Mouse (Mus musculus): ENCODE measurements around the gene Kpnb1.
"Not testable (repeated sequence)": the region's sequence is repeated elsewhere in the genome, so short reads cannot be mapped to it uniquely, and the experiment has no call there.

Gene Kpnb1

DNA sequence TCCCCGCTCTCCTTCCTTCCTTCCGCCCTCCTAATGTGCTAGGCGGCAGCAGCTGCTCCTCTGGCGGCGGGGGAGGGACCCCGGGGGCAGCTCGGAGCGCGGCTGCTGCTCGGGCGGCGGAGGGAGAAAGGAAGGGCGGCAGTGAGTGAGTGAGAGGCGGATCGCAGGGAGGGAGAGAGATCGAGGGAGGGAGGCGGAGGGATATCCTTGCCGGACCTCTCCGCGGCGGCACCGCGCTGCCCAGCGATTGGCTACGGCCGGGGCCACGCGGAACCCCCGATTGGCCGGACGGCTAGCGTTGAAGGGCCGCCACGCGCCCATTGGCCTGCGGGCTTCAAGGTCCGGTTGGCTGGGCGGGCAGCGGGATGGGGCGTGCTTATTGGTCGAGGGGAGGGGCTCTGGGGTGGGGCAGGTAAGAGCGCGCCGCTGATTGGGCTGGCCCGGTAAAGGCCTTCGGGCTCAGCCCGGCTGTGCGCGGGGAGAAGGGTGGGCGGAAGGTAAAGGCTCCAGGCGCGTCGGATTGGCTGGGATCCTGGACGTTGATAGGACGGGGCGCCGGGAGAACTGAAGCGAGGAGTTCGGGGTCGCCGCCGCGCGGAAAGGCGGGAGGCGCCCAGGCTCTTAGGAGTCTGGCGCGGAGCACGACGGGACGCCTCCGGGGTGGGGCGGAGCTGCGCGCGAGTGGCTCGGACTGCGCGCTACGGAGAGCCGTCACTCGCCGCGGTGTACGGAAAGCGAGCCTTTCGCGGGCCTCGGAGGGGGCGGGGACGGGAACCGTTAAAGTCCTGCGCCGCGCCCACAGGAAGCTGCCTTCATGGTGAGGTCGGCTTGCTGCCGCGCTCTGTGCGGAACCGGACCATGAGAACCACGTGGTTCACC is at the start of gene Kpnb1:
TSS of gene Kpnb1 (minus strand) at position 118 of the 879 bp plus-strand sequence.
- DNase-seq (ENCODE audit: low read depth, low spot score): peak; percentile 99

DNA sequence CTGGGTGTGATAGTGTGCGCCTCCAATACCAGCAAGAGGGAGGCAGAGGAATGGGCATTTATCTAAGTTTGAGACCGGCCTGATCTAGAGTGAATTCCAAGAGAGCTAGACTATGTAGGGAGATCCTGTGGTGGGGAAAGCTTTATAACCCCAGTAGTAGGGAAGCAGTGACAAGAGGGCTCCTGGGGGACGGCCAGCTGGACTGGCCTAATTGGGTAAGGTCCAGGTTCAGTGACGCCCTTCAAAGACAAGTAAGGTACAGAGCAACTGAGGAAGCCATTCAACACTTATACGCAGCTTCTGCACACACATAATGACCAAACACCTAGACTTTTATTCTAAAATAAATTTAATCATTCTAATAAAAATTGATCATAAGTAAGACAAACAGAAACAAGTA is 44.8 kb upstream of the Kpnb1 start:
- no peak for DNase-seq (ENCODE audit: low read depth, low spot score)

DNA sequence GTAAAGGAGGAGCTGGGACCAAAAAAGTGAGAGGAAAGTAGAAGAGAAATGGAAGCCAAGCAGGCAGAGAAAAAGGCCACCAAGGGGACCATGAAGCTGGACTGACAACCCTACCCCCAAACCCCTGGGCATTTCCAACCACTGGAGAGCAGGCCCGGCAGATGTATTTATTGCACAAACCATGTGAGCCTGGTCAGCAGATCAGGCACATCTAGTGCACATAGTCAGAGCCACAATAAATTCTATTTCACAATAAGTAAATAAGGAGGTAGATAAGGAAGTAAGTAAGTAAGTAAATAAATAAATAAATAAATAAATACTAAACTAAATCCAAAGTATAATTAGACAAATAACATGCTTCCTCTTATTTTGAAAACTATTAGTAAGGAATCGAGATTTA is 41.7 kb upstream of the Kpnb1 start:
- DNase-seq (ENCODE audit: low read depth, low spot score): no peak

DNA sequence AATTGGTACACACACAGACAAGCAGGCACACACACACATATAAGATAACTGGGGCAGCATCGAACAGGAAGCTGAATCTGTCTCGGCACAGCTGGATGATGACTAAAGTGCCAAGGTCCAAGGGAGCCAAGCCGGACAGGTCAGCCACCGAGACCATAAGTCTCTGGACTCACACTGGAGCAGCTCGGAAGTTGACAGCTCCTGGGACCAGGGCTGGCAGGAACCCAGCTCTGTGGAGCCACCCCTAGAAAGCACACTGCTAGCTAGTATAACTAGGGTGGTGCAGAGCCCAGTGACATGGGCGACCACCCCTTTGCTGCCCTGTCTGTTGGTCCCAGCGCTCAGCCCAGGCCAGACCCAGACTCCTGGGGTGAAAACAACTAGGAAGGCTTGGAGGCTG is 41.3 kb upstream of the Kpnb1 start:
- DNase-seq (ENCODE audit: low read depth, low spot score): no peak

DNA sequence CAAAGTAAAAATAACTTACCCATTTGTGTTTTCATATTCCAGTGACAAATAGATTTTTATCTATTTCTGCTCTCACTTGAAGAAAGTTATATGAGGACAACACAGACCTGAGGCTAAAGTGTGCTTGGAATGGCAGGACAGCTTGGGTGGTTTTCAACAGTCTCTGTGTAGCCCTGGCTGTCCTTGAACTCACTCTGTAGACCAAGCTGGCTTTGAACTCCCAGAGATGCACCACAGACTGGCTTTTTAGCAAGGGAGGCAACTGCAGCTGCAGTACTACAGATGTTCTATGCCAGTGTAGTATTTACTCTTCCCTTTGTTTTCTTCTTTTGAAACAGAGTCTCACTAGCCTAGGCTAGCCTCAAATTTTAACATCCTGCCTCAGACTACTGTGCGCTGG is 38.5 kb upstream of the Kpnb1 start:
- DNase-seq (ENCODE audit: low read depth, low spot score): no peak

DNA sequence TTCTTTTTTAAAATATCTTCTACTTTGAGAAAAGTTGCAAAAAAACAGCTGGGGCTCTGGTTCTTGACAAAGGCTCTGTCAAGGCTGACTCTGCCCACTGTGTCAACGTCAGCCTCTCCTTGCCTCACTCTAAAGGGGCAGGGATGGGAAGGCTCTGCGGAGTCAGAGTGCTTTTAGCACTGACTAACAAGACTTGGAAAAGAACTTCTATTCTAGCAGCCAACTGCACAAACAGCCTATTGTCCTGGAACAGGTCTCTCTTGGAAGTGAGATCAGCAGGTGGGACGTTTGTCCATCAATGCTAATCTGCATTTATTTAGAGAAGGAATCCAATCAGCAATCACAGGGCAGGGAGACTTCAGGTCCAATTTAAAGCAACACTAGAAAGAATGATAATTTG is 35.8 kb upstream of the Kpnb1 start:
- DNase-seq (ENCODE audit: low read depth, low spot score): no peak

DNA sequence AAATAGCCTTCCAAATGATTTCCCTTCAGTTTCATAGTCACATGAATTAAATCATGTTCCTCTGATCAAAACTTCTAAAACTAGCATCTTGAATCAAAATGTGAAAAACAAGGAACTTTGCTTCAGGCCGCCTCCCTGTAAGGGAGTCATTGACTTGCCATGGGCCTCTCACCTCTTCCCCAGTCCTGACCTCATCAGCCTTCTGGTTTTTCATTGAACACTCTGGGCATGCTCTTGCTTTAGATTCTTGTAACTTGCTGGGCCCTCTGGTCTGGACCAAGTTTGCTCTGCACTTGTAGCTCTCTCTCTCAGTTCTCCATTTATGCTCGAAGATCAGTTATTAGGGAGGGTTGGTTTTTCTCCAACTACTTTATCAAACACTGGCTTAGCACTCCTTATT is 33.9 kb upstream of the Kpnb1 start:
- no peak for DNase-seq (ENCODE audit: low read depth, low spot score)

DNA sequence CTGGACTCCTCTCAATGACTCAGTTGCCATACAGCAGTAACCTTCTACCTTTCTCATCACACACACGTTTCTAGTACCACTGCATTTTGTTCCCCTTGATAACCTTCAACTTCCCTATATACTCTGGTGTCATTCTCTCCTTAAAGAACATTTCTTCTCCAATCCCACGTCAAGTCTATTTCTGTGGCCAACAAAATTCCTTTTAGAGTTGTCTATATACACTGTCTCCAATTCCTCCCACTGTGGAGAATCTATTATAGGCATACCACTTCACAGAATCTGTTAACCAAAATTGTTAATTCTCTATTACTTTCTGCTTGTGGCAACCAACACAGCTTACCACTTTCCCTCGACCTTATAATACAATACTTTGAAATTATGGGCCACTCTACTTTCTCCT is 32.5 kb upstream of the Kpnb1 start:
- peak; percentile 59 for DNase-seq (ENCODE audit: low read depth, low spot score)

DNA sequence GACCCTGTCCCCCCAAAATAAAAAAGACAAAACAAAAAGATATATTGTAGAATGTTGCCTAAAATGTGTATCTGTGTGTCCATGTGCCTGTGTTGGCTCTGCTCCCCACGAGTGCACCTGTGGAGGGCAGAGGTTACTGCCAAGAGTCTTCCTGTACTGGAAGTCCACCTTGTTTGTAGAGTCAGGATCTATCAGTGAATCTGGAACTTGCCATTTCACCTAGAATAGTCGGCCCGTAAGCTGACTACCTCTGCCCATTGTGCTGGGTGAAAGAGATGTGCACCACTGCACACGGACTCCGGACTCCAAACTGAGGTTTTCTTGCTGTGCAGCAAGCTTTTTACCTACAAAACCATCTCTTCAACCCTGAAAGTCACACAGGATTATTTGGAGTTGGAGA is 26.7 kb upstream of the Kpnb1 start:
- DNase-seq (ENCODE audit: low read depth, low spot score): no peak

DNA sequence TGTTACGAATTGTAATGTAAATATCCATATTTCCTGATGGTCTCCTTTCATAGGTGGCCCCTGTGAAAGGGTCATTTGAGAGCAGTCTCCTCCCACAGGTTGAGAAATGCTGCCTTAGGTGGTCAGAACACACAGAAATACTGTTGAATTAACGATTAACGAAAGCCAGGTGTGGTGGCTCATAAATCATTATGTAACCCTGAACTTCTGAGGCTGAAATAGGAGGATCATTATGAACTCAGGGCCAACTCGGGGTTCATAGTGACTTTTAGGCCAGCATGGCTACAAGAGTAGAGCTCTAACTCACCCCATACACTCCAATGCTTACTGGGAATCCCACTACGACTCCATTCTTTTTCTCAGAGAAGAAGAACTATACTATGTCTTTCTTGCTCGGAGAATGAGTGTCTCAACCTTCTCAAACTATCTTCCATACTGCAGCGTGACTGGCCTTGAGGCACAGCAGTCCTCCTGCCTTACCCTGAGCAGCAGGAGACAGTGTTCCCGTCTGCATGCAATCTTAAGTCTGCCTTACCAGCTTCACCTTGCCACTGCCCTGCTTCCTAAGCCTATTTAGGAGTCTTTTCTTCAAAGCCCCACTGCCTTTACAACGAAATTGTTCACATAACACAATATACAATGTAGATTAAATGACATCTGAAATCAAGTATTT is 23.2 kb upstream of the Kpnb1 start:
- no peak for DNase-seq (ENCODE audit: low read depth, low spot score)

DNA sequence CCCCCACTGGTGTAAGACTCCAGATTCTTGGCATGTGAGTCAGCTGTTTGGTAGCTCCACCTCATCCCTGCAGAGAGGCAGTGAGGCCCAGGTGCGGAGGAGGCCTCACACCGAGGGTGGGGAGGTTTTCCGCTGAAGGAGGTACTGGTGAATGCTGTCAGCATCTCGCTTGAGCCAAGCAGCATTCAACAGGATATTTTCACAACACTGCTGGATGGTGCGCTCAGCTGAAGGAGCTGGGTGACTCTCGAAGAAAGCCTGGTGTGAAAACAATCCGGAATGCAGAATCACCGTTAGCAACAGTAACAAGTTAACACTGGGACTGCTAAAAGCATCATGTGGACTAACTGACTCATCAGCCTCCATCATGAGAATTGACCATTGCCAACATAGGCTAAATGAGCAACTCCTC is 19.3 kb upstream of the Kpnb1 start:
- peak; percentile 67 for DNase-seq (ENCODE audit: low read depth, low spot score)

DNA sequence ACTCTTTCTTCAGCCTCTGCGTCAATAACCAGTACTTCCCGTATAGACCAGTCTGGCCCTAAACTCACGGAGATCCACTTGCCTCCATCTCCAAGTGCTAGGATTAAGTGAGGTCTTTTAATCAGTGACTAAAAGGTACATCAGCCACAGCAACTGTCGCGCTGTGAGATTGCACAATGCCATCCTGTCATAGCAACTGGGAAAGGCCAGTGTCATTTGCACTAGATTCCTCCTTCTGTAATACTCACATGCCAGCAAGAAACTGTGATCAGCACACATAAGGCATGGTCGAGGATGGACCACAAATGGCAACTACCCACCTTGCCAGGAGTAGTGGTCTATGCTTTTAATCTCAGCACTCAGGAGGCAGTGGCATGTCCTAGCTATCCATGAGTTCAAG is 11.8 kb upstream of the Kpnb1 start:
- no peak for DNase-seq (ENCODE audit: low read depth, low spot score)

DNA sequence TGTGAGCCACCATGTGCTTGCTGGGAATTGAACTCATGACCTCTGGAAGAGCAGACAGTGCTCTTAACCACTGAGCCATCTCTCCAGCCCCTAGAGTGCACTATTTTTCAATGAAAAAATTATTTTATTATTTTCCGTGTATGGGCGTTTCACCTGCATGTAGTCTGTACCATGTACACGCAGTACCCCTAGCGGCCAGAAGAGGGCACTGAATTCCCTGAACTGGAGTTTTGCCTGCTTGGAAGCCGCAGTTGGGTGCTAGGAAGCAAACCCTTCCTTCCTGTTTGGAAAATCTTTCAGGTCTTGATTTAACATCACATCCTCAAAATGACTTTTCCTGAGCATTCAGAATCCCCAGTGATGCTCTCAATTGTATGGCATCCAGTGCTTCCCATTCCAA is 10.9 kb upstream of the Kpnb1 start:
- no peak for DNase-seq (ENCODE audit: low read depth, low spot score)

DNA sequence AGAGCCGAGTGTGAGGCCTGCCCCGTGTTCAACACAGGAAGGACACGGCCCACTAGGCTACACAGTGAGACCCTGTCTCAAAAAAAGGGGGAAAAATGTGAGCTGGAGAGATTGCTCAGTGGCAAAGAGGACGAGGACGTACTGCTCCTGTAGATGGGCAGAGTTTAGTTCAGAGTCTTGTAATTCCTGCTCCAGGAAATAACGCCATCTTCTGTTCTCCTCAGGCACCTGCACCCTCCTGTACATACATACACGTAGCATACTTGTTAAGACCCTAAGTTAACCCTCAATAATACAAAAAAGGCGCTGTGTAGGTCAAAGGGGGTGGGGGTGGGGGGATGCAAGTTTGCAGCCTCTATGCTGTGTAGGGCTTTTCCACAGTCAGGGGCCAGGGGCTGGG is 9.3 kb upstream of the Kpnb1 start:
- DNase-seq (ENCODE audit: low read depth, low spot score): no peak

DNA sequence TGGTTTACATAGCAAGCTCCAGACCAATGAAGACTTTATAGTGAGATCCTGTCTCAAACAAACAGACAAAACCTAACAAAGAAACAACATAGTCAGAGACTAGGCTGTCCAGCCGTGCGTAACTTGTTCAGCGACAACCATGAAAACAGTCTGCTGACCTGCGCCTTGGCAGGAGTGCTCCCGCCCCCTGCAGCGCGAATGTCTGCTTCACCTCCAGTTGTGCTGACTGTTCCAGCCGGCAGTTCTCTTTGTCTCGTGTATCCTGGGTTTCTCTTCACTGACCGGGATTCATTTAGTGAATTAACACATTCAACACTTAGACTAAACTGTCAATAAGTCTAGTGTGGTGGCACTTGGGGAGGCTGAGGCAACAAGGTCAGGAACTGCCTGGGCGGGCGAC is 8.9 kb upstream of the Kpnb1 start:
- no peak for DNase-seq (ENCODE audit: low read depth, low spot score)

DNA sequence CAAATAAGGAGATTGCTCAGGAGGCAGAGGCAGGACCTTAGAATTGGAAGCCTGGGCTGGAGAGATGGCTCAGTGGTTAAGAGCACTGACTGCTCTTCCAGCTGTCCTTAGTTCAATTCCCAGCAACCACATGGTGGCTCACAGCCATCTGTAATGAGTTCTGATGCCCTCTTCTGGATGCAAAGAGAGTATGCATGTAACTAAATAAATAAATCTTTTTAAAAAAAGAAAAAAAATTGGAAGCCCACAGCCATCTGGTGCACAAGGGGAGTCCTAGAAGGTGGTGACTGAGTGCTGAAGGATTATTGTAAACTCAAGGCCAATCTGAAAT is 4.9 kb upstream of the Kpnb1 start:
- DNase-seq (ENCODE audit: low read depth, low spot score): no peak

DNA sequence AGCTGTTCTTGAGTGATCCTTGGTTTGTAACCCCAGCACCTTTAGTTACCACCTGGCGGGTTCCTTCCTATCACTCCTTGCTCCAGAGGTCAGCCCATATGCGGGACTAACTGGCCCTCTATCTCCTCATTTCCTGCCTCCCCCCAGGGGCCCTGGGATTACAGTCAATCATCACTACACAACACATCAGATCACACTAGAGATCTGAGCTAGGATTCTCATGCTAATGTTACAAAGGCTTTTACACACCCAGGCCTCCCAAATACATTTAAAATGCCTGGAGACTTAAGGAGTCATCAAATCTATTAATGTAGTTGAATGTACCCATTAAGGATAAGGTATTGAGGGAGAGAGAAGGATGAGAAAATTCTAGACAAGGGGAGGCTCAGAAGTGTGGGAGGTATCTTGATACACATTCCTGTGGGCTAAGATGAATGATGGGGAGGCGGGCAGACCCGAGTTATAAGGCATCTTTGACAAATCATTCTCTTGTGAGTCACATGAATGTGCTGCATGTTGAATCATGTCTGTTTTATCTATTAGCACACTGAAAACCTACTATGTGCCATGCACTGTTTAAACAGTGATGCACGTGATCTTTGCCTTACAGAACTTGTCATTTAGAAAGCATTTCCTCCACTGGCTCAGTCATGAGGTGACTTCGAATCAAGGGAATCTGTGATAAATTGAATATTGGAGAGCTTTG is 4.4 kb upstream of the Kpnb1 start:
- no peak for DNase-seq (ENCODE audit: low read depth, low spot score)

DNA sequence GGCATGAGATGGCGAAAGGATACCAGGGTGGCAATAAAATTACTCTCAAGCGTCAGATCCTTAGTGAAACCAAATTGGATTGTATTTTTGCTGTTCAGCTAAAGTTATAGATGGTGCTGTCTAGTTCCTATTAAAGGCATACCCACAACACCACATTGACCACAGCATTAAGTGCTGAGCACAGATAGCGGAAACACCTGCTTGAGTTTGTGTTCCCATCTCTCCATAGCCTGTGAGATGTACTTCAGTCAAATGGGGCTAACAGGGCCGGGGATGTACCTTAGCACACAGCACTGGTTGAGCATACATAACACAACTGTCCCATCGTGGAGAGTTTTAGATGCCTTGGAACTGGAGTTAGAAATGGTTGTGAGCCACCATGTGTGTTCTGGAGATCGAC is 3.3 kb upstream of the Kpnb1 start:
- DNase-seq (ENCODE audit: low read depth, low spot score): no peak

DNA sequence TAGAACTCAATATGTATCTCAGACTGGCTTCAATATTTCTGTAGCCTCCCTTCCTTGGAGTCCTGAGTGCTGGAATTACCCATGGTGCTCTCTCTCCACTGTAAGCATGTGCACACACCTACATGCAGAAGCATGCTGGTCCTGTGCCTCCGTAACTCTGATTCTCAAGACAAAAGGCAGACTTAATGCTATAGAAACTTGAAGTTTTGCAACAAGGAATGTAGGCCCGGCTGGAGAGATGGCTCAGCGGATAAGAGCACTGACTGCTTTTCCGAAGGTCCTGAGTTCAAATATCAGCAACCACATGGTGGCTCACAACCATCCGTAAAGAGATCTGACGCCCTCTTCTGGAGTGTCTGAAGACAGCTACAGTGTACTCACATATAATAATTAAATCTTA is 2.0 kb upstream of the Kpnb1 start:
- not testable (repeated sequence) for DNase-seq (ENCODE audit: low read depth, low spot score)

DNA sequence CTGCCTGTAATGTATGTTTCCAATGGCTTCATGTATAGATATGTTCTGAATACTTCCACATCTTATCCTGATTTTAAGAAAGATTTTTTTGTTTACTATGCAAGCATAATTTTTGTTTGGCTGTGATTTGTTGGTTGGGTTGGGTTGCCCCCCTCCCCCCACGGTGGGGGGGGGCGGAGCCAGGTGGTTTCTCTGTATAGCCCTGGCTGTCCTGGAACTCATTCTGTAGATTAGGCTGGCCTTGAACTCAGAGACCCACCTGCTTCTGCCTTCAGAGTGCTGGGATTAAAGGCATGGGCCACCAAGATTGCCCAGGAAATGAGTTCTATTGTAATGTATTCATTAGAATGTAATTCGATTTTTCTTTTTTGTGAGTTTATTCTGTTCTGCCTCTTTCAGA is 1.6 kb upstream of the Kpnb1 start:
- DNase-seq (ENCODE audit: low read depth, low spot score): no peak

DNA sequence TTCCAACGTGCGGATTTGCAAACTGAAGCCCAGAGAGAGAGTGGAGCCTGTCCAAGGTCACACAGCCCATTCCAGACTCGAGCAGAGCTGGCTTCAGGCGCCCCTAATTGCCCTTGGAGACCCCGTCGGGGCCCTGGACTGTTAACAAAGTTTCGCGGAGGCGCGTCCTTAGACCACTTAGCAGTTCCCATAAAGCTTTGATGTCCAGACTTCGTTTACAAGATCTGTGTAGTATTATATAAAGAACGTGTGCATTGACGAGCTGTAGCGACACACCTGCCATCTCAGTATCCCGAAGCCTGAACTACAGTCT is 918 bp upstream of the Kpnb1 start:
- DNase-seq (ENCODE audit: low read depth, low spot score): no peak

DNA sequence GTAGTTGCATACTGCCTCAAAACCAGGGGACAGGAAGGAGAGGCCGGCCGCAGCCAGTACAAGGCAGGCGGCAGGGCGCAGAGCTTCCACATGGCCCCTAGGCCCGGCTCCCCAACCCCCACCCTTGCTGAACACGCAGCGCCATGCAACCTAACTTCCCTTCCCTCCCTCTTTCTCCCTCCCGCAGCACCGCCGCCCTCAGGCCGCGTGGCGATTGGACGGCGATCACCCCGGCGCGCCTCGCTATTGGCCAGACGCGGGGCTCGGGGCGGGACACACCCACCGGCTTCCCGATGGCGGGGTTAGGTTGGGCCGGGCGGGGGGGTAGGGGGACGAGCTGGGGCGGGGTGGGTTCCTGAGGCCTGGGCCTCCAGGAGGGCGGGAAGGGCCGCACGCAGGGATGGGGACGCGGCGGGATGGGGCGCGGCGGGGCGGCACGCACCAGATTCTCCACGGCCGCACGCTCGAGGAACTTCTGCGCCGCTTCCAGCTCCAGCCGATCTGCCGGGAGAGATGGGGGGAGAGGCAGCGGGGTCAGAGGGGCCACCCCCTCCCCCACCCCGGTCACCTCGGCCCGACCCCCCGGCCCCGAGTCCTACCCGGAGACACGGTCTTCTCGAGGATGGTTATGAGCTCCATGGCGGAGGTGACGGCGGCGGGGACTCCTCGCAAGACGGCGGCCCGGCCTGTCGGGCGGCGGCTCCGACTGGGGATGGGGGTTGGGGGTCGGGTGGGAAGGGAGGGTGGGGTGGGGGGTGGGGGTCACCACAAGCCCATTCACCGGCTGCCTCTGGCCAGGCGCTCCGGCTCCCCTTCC is 526 bp downstream of the Kpnb1 start:
- peak; percentile 93 for DNase-seq (ENCODE audit: low read depth, low spot score)
